Mouse (Mus musculus) intestine, postnatal 0 days (tissue): ENCODE measurements around the gene Rab8b. TPM values are rescaled to one million over a fixed set of nuclear protein-coding genes. Genes with fewer than 3 reads are reported as not detected.

Experiments used
- ATAC-seq: fragments of 200-750 bp; cut with Nextera tagmentation; 2 replicates; pipeline ENCODE4 v1.8.0; 2017; ENCODE audit warnings: mild to moderate bottlenecking, moderate TSS enrichment, moderate library complexity
- H3K27ac ChIP-seq: fragments of 300-500 bp; sonication (generic); 2 replicates; pipeline ENCODE4 v1.5.1; 2014; ENCODE audit warnings: mild to moderate bottlenecking, low read depth, low read length, moderate library complexity
- H3K27me3 ChIP-seq: fragments of 300-500 bp; sonication (generic); replicated peaks from 2 replicates; pipeline ENCODE4 v1.6.1; 2014; ENCODE audit warnings: low read length, mixed read lengths; ENCODE audit not compliant: control insufficient read depth, insufficient read depth
- H3K36me3 ChIP-seq: fragments of 300-500 bp; sonication (generic); 2 replicates; pipeline ENCODE4 v1.6.1; 2014; ENCODE audit warnings: mild to moderate bottlenecking, moderate library complexity; ENCODE audit not compliant: control insufficient read depth, insufficient read depth
- H3K4me1 ChIP-seq: fragments of 300-500 bp; sonication (generic); replicated peaks from 2 replicates; pipeline ENCODE4 v1.6.1; 2014; ENCODE audit warnings: antibody characterized with exemption, low read length, mixed read lengths; ENCODE audit not compliant: control insufficient read depth, insufficient read depth
- H3K4me2 ChIP-seq: fragments of 300-500 bp; sonication (generic); replicated peaks from 2 replicates; pipeline ENCODE4 v1.6.1; 2014; ENCODE audit warnings: low read depth, mild to moderate bottlenecking, moderate library complexity
- H3K4me3 ChIP-seq: fragments of 300-500 bp; sonication (generic); 2 replicates; pipeline ENCODE4 v1.5.1; 2014; ENCODE audit warnings: low read depth, low read length
- H3K9ac ChIP-seq: fragments of 300-500 bp; sonication (generic); 2 replicates; pipeline ENCODE4 v1.6.1; 2014; ENCODE audit warnings: mild to moderate bottlenecking, low read depth, low read length
- H3K9me3 ChIP-seq: fragments of 300-500 bp; sonication (generic); 2 replicates; pipeline ENCODE4 v1.6.1; 2016; ENCODE audit warnings: mixed run types; ENCODE audit not compliant: control insufficient read depth
- CTCF ChIP-seq: sonication (generic); IDR thresholded peaks from 2 replicates; pipeline ENCODE4 v1.5.1; 2016; ENCODE audit warnings: low read depth, mild to moderate bottlenecking, control low read depth, antibody characterized with exemption, moderate library complexity
- WGBS: fragments of 180-500 bp; shearing (Covaris S2); extraction: QIAGEN DNeasy Blood & Tissue Kit; methylation state at CpG from one replicate; pipeline ENCODE4 v1.1.7; 2014; 5-methylcytosine and 5-hydroxymethylcytosine counted together
- polyA plus RNA-seq: library from polyadenylated mRNA; unstranded; fragments of >200 nt; fragmentation: Nextera tagmentation; extraction: Ambion mirVana; gene quantifications from 2 replicates; pipeline ENCODE4 v1.2.1, GENCODE M21; 2015

The Rab8b gene
- polyA plus RNA-seq, 1 experiment from 2014 or later: 16.2 TPM

- no peak for TF ChIP-seq CTCF
- no peak overlapping the region for H3K4me2 ChIP-seq
- H3K36me3 ChIP-seq: no peaks in the 10 kb centered on the region
- no peak overlapping the region for H3K9ac ChIP-seq
- H3K4me3 ChIP-seq: no peak overlapping the region
- no peaks in the 10 kb centered on the region for H3K4me1 ChIP-seq
- whole genome bisulfite sequencing: 74% methylated on average over 4 of the region's 4 CpGs
- H3K9me3 ChIP-seq: no peaks in the 10 kb centered on the region
- H3K27ac ChIP-seq: no peak overlapping the region
- H3K27me3 ChIP-seq: no peaks in the 10 kb centered on the region
- ATAC-seq: no peak
Observed at GRCm38 (mm10) chr9:66899526-66899925, 20.0 kb downstream of the Rab8b start.

- no peak overlapping the region for H3K4me2 ChIP-seq
- H3K27ac ChIP-seq: no peak overlapping the region
- no peaks in the 10 kb centered on the region for H3K27me3 ChIP-seq
- ATAC-seq: no peak
- WGBS: 51% methylated on average over 2 of the region's 2 CpGs
- no peak overlapping the region for H3K4me3 ChIP-seq
- no peak overlapping the region for H3K9ac ChIP-seq
- no peak for TF ChIP-seq CTCF
- no peaks in the 10 kb centered on the region for H3K4me1 ChIP-seq
- H3K9me3 ChIP-seq: no peaks in the 10 kb centered on the region
- no peaks in the 10 kb centered on the region for H3K36me3 ChIP-seq
Observed at GRCm38 (mm10) chr9:66899072-66899471, 20.4 kb downstream of the Rab8b start.

- H3K9ac ChIP-seq: no peak overlapping the region
- no peak overlapping the region for H3K27ac ChIP-seq
- TF ChIP-seq CTCF: no peak
- 75% methylated on average over 6 of the region's 6 CpGs for WGBS
- no peaks in the 10 kb centered on the region for H3K36me3 ChIP-seq
- H3K9me3 ChIP-seq: no peaks in the 10 kb centered on the region
- no peak overlapping the region for H3K4me3 ChIP-seq
- no peaks in the 10 kb centered on the region for H3K4me1 ChIP-seq
- H3K4me2 ChIP-seq: no peak overlapping the region
- H3K27me3 ChIP-seq: no peaks in the 10 kb centered on the region
- no peak for ATAC-seq
Observed at GRCm38 (mm10) chr9:66897851-66898250, 21.6 kb downstream of the Rab8b start.

- Histone ChIP-seq H3K9me3 (no peaks in the 10 kb centered on the region), H3K27me3 (no peaks in the 10 kb centered on the region), H3K9ac (no peak overlapping the region), H3K4me2 (no peak overlapping the region), H3K36me3 (no peaks in the 10 kb centered on the region), H3K4me1 (no peaks in the 10 kb centered on the region), H3K4me3 (no peak overlapping the region), H3K27ac (no peak overlapping the region)
- no peak for ATAC-seq
- 73% methylated on average over 6 of the region's 6 CpGs for WGBS
- TF ChIP-seq CTCF: no peak
Observed at GRCm38 (mm10) chr9:66896951-66897350, 22.5 kb downstream of the Rab8b start.

- H3K27ac ChIP-seq: no peak overlapping the region
- no peak overlapping the region for H3K9ac ChIP-seq
- H3K9me3 ChIP-seq: no peaks in the 10 kb centered on the region
- no peaks in the 10 kb centered on the region for H3K36me3 ChIP-seq
- H3K4me1 ChIP-seq: no peaks in the 10 kb centered on the region
- no peak for TF ChIP-seq CTCF
- no peak overlapping the region for H3K4me3 ChIP-seq
- ATAC-seq: no peak
- no peaks in the 10 kb centered on the region for H3K27me3 ChIP-seq
- no peak overlapping the region for H3K4me2 ChIP-seq
- WGBS: 55% methylated on average over 5 of the region's 5 CpGs
Observed at GRCm38 (mm10) chr9:66895995-66896394, 23.5 kb downstream of the Rab8b start.

GRCm38 (mm10) chr9:66895035-66895779 lies 24.3 kb downstream of the Rab8b start:
- Histone ChIP-seq H3K27ac (no peak overlapping the region), H3K4me2 (no peak overlapping the region), H3K4me1 (no peaks in the 10 kb centered on the region), H3K4me3 (no peak overlapping the region), H3K36me3 (no peaks in the 10 kb centered on the region), H3K27me3 (no peaks in the 10 kb centered on the region), H3K9me3 (no peaks in the 10 kb centered on the region), H3K9ac (no peak overlapping the region)
- whole genome bisulfite sequencing: 68% methylated on average over 10 of the region's 10 CpGs
- ATAC-seq: no peak
- TF ChIP-seq CTCF: no peak
